ENCODE assay signal across 10 mouse cellular contexts in the genomic region with DNA sequence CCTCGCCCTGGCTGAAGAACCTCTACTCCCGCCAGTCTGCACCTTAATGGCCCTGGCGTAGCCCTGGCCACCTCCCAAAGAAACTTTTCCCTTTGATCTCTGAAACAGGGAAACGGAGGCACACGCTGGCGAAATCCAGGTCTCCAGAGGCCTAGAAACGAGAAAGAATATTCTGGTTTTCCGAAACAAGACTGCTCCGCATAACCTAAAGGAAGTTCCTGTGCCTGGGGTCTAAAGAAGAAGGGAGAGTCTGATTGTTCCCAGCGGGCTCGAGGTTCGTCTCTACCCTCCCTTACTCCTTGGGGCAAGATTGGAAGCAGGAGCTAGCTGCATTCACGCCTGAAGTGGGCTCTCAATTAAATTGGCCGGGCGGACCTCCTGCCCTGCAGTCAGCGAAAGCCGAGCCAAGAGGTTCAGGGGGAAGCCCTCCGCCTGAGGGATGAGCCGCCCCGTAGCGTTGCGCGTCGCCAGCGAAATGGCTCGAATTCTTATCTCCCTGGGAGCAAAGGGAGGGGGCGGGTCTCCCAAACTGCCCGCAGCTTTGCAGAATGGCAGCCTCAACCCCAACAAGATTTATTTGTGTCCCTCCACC. TPM values are rescaled to one million over a fixed set of nuclear protein-coding genes. Genes with fewer than 3 reads are reported as not detected.
A peak's percentile ranks its signal among the peaks of the same experiment; 100 is the strongest.
DNase-seq lines count a peak whose midpoint lies in the region; ATAC-seq and TF ChIP-seq lines count a peak whose summit lies in the region.
"Had no signal": no experiment of that assay in that cellular context is flagged by ENCODE, and none has a peak within 500 bp of the region (broad histone marks: within the 10 kb centered on the region; RNA-seq: fewer than 3 reads in every experiment).

No protein-coding gene starts in this region.

- no peak overlapping the region for H3K9ac ChIP-seq in forebrain, embryonic 12.5 days
- H3K9ac ChIP-seq in limb, embryonic 15.5 days: no peak overlapping the region
- H3K9ac ChIP-seq: liver, embryonic 14.5 days had no signal

- TF ChIP-seq POLR2A in testis, adult 2 months (IDR thresholded peaks at IDR 0.05; ENCODE audit: control insufficient read depth, low read depth, low read length): no peak

- peak overlapping the region; percentile 24 for H3K4me3 ChIP-seq in testis, adult 2 months (ENCODE audit: control insufficient read depth, low read depth, low read length)
- H3K4me3 ChIP-seq in forebrain, embryonic 12.5 days (replicated peaks): peak overlapping the region; percentile 20; the same call in 1 of the 2 replicates
- H3K4me3 ChIP-seq in limb, embryonic 15.5 days: peak overlapping the region; percentile 34

- peak overlapping the region; percentile 45 for H3K4me2 ChIP-seq in forebrain, embryonic 12.5 days
- peak overlapping the region; percentile 45 for H3K4me2 ChIP-seq in limb, embryonic 15.5 days

- H3K9me3 ChIP-seq in forebrain, embryonic 12.5 days: no peaks in the 10 kb centered on the region
- no peaks in the 10 kb centered on the region for H3K9me3 ChIP-seq in limb, embryonic 15.5 days

- H3K27ac ChIP-seq in testis, adult 2 months (ENCODE audit: control insufficient read depth, insufficient read depth, low read depth, low read length): no peak overlapping the region
- no peak overlapping the region for H3K27ac ChIP-seq in forebrain, embryonic 12.5 days
- H3K27ac ChIP-seq in limb, embryonic 15.5 days: no peak overlapping the region
- H3K27ac ChIP-seq: liver, embryonic 14.5 days had no signal

- WGBS in forebrain, embryonic 12.5 days: 0% methylated on average over 27 of the region's 28 CpGs
- WGBS in limb, embryonic 15.5 days: under 1% methylated on average over 28 of the region's 28 CpGs

- no peak for DNase-seq in testis, postnatal 10 days (ENCODE audit: low spot score)
- DNase-seq in layer of hippocampus, postnatal 36 days: no peak
- DNase-seq in spleen, postnatal 36 days (ENCODE audit: low spot score in 2 of 2): no peak
- DNase-seq in gastrocnemius, postnatal 36 days: no peak

- peaks cover 8% of the 10 kb centered on the region for H3K27me3 ChIP-seq in testis, adult 2 months (ENCODE audit: control insufficient read depth, insufficient read depth, low read length)
- H3K27me3 ChIP-seq in forebrain, embryonic 12.5 days: peaks cover 100% of the 10 kb centered on the region
- peaks cover 91% of the 10 kb centered on the region for H3K27me3 ChIP-seq in limb, embryonic 15.5 days

- ATAC-seq in forebrain, embryonic 12.5 days (ENCODE audit: low FRiP score): no peak
- ATAC-seq in limb, embryonic 15.5 days (ENCODE audit: insufficient number of reproducible peaks, low FRiP score, low TSS enrichment, low read depth): no peak

- no peak for TF ChIP-seq CTCF in testis, adult 2 months (IDR thresholded peaks at IDR 0.05; ENCODE audit: control insufficient read depth, insufficient read depth, insufficient replicate concordance, low read depth, low read length)

- no peaks in the 10 kb centered on the region for H3K36me3 ChIP-seq in testis, adult 2 months (ENCODE audit: control insufficient read depth, insufficient read depth, low read length)
- no peaks in the 10 kb centered on the region for H3K36me3 ChIP-seq in forebrain, embryonic 12.5 days (replicated peaks)
- no peaks in the 10 kb centered on the region for H3K36me3 ChIP-seq in limb, embryonic 15.5 days

- H3K4me1 ChIP-seq in testis, adult 2 months (ENCODE audit: control insufficient read depth, insufficient read depth, low read length): peaks cover 21% of the 10 kb centered on the region
- H3K4me1 ChIP-seq in forebrain, embryonic 12.5 days: peaks cover 32% of the 10 kb centered on the region
- H3K4me1 ChIP-seq in limb, embryonic 15.5 days: peaks cover 39% of the 10 kb centered on the region

- intact Hi-C loops in gastrocnemius, postnatal 36 days (cut with DNase I): no loop called here

RNA-seq across cellular contexts. Expression of gene Tfap2a, which starts 33.2 kb away (rescaled TPM):
- 0.23 and 1.2 TPM in 2 replicates for polyA plus RNA-seq in testis, adult 2 months (2012; rRNA removed)
- 1.6 and 2.0 TPM in 2 replicates for polyA plus RNA-seq in forebrain, embryonic 12.5 days (2016; fragmentation: Nextera tagmentation; extraction: Ambion mirVana)
- polyA plus RNA-seq in limb, embryonic 15.5 days (2015; fragmentation: Nextera tagmentation; extraction: Ambion mirVana): 12.8 and 14.8 TPM in 2 replicates
- total RNA-seq in layer of hippocampus, postnatal 36 days (2021): under 1 TPM; 0.40 to 0.42 TPM
- not detected for total RNA-seq in gastrocnemius, postnatal 36 days (2021)
- total RNA-seq: hematopoietic stem cell, adult 5-6 weeks; neutrophil, adult 5-6 weeks had no signal
